Mouse (Mus musculus) megakaryocyte, embryonic 14.5 days (primary cell): ENCODE results near the gene Lekr1.

Experiments
- FLI1 ChIP-seq: IDR thresholded peaks from 2 replicates; pipeline ENCODE4 v1.6.1; 2012; ENCODE audit warnings: low read length, inconsistent platforms, mixed read lengths
- GATA1 ChIP-seq: IDR thresholded peaks from 3 replicates; pipeline ENCODE4 v1.6.1; 2012; ENCODE audit warnings: mixed read lengths, low read length, inconsistent platforms, borderline replicate concordance

DNA sequence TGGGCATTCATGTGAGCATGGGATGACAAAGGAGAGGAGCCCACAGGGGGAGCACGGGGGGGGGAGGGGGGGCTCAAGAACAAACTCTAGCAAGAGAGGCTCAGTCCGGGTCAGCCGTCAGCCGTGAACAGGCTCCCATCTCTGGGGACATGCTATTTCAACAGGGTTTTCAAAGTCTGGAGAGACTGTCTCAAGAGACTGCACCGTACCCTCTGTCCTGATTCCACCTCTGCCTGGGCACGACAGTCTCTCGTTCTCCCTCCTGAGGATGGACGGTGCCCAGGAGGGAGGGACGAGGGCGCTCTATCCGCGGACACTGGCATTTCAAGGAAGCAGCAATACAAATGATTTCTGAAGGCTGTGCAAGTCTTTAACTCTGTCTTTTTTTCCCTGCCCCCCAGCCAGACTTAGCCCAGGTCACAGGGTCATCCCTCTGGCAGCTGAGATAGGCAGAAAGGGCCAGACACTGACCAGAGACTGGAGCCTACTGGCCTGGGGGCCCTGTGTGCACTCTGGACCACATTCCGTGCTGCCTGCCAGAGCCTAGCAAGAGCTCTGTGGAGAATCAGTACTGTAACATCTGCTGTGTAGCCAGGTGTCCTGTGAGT, 192.8 kb downstream of the Lekr1 start:
- TF ChIP-seq GATA1: no peak
- TF ChIP-seq FLI1: no peak
